Mouse (Mus musculus) B cell, adult 67 days (primary cell): Measurements from ENCODE around the gene Ndufa13. TPM values are rescaled to one million over a fixed set of nuclear protein-coding genes. Genes with fewer than 3 reads are reported as not detected.

ENCODE experiments used
- total RNA-seq, 2 experiments: library from RNA; stranded (reverse); gene quantifications; 4 replicates each; pipeline ENCODE4 v1.2.4; 2023

The Ndufa13 gene
- 10 to 100 TPM; 44.0 to 54.0 TPM for total RNA-seq

DNA sequence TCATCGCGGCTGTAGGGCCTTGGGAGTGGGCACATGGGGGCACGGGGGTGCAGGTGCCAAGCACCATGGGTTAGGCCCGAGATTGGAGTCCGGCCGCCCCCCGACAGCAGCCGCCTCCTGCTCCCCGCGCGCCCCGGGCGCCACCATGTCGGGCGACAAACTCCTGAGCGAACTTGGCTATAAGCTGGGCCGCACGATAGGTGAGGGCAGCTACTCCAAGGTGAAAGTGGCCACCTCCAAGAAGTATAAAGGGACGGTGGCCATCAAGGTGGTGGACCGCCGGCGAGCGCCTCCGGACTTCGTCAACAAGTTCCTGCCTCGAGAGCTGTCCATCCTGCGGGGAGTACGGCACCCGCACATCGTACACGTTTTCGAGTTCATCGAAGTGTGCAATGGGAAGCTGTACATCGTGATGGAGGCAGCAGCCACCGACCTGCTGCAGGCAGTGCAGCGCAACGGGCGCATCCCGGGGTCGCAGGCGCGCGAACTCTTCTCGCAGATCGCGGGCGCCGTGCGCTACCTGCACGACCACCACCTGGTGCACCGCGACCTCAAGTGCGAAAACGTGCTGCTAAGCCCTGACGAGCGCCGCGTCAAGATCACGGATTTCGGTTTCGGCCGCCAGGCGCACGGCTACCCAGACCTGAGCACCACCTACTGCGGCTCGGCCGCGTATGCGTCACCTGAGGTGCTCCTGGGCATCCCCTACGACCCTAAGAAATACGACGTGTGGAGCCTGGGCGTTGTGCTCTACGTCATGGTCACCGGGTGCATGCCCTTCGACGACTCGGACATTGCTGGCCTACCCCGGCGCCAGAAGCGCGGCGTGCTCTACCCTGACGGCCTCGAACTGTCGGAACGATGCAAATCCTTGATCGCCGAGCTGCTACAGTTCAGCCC is at the start of gene Ndufa13, which contains the start of the genes Tssk6 and Yjefn3:
Ndufa13 (minus strand) TSS at position 396 of the 900 bp plus-strand sequence.
Tssk6 (plus strand) TSS at position 22 of the 900 bp plus-strand sequence.
Yjefn3 (minus strand) TSS at position 550 of the 900 bp plus-strand sequence.

DNA sequence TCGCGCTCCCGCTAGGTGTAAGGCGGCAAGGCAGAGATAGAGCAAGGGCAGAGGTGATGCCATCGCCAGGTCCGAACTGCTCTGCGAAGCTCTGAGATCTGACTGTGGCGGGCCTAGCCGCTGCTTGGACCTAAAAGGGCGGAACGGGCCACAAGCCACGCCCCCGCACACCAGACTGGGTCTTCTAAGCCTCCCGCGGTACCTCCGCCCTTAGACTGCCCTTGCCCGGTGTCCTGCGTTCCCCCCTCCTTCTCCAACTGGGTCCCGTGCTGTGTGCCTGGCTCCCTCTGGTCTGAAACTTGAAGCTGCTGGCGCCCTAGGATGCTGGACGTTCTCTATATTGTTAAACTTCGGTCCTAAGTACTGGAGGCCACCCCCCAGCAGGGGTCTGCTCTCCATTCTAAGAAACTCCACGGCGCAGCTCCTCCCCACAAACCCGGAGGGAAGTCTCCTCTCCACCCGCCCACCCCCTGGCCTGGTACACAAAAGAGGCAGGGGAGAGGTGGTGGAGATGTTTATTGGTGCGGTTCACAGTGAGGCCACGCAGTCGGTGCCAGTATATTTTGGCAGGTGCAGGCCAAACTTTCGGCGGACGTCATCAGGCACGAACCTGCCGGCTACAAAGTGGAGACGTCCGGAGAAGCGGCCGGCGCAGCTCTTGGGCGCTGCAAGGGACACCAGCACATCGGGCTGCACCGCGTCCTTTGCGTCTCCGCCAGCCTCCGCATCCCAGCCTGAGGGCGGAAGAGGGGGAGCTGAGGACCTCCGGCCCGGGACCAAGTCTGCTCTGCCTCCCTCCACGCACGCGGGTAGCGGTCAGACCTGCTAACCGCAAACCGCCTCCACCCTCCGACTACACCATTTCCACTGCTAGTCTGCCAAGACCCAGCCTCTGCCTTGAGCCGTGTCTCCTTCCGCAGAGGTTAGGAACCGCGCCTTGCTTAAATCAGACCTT is 14.8 kb downstream of the Ndufa13 start, which contains the start of gene Cilp2:
Cilp2 (minus strand) TSS at position 399 of the 955 bp plus-strand sequence.

Other genes starting within 250 kb of the Ndufa13 start
- 1 to 10 TPM; 1.8 to 2.2 TPM for gene Zfp964, start 248.1 kb downstream of the Ndufa13 start, total RNA-seq
- 10 to 100 TPM; 75.5 to 79.9 TPM for gene Zfp869, start 191.8 kb downstream of the Ndufa13 start, total RNA-seq
- 1 to 10 TPM; 5.1 to 5.3 TPM for gene Zfp963, start 152.6 kb downstream of the Ndufa13 start, total RNA-seq
- not detected for gene Gm20422, start 127.7 kb downstream of the Ndufa13 start, total RNA-seq
- 10 to 100 TPM; 61.9 to 62.7 TPM for gene Atp13a1, start 111.4 kb downstream of the Ndufa13 start, total RNA-seq
- gene Zfp866, start 111.4 kb downstream of the Ndufa13 start, total RNA-seq = 10 to 100 TPM; 28.1 to 38.3 TPM
- 100 to 1,000 TPM; 440 to 460 TPM for gene Gmip, start 93.9 kb downstream of the Ndufa13 start, total RNA-seq
- 1 to 10 TPM; 9.3 to 9.9 TPM for gene Lpar2, start 80.1 kb downstream of the Ndufa13 start, total RNA-seq
- 1 to 10 TPM; 5.8 to 9.5 TPM for gene Pbx4, start 70.1 kb downstream of the Ndufa13 start, total RNA-seq
- under 1 TPM in 1 of 2 experiments, not detected in 1; 0.15 TPM for gene Cilp2, start 14.9 kb downstream of the Ndufa13 start, total RNA-seq
- under 1 TPM; 0.42 to 0.96 TPM for gene Tssk6, start 374 bp downstream of the Ndufa13 start, total RNA-seq
- gene Yjefn3, start 154 bp upstream of the Ndufa13 start, total RNA-seq = not detected
- gene Gatad2a, start 93.8 kb upstream of the Ndufa13 start, total RNA-seq = 10 to 100 TPM; 94.1 to 97.5 TPM
- gene Mau2, start 140.2 kb upstream of the Ndufa13 start, total RNA-seq = 100 to 1,000 TPM; 132 to 142 TPM
- gene Sugp1, start 140.3 kb upstream of the Ndufa13 start, total RNA-seq = 10 to 100 TPM; 46.0 to 51.2 TPM
- gene Tm6sf2, start 170.4 kb upstream of the Ndufa13 start, total RNA-seq = under 1 TPM; 0.38 to 0.80 TPM
- not detected for gene Hapln4, start 180.9 kb upstream of the Ndufa13 start, total RNA-seq
- under 1 TPM in 1 of 2 experiments, not detected in 1; 0.17 TPM for gene Ncan, start 218.3 kb upstream of the Ndufa13 start, total RNA-seq
- 10 to 100 TPM; 29.9 to 33.8 TPM for gene Nr2c2ap, start 228.8 kb upstream of the Ndufa13 start, total RNA-seq
- gene Rfxank, start 236.6 kb upstream of the Ndufa13 start, total RNA-seq = 10 to 100 TPM; 35.2 to 37.1 TPM
- 10 to 100 TPM; 61.0 to 62.8 TPM for gene Borcs8, start 236.9 kb upstream of the Ndufa13 start, total RNA-seq
- 1 to 10 TPM; 2.8 to 3.5 TPM for gene Mef2b, start 237.2 kb upstream of the Ndufa13 start, total RNA-seq